Mouse (Mus musculus): ENCODE measurements at regions not wholly inside any gene's neighbourhood (a gene's known extent, or its start where the extent isn't known, plus 50 kb on each side); places are given as distances from the start of the nearest gene placed in this dataset.

- TF ChIP-seq CTCF (IDR thresholded peaks at IDR 0.05; ENCODE audit: borderline replicate concordance, insufficient read depth, low read depth, low read length), result no peak
- TF ChIP-seq POLR2A (IDR thresholded peaks at IDR 0.05; ENCODE audit: borderline replicate concordance, insufficient read depth, low read length), result no peak
Measured at GRCm38 (mm10) chr13:110517986-110518385, 123.1 kb downstream of the Plk2 start.
